Mouse (Mus musculus) ES-Bruce4 (cell line): ENCODE measurements around the gene 2010300C02Rik.

Source experiments
- CTCF ChIP-seq: IDR thresholded peaks from one replicate; pipeline ENCODE4 v1.8.1; 2011; ENCODE audit warnings: low read depth, low read length
- EP300 ChIP-seq: IDR thresholded peaks from 2 replicates; pipeline ENCODE4 v1.6.1; 2011; ENCODE audit warnings: low read depth, low read length; ENCODE audit not compliant: insufficient read depth

DNA sequence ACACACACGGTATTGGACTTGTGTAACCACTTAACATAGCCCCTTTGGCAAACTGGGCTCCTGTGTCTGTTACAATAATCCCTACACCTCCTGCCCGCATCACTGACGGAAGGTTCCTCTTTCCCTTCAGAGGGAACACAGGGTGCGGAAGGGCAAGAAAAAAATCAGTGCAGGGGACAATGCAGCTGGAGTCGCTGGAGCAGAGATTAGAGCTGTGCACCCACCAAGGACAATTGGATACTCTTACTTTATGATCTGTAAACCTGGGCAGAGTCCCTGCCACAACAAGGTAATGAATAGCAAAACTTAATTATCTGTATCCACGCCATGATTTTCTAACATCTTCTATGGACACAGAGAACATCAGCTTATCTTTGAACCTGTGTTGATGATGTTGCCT, 97.8 kb downstream of the 2010300C02Rik start:
- TF ChIP-seq CTCF: no peak
- no peak for TF ChIP-seq EP300
